Mouse (Mus musculus) CD4-positive naive resting alpha-beta T cell, adult 57 days (primary cell): ENCODE measurements around the gene Bcl11a. TPM values are rescaled to one million over a fixed set of nuclear protein-coding genes. Genes with fewer than 3 reads are reported as not detected.

Source experiments
- total RNA-seq: library from RNA; stranded (reverse); gene quantifications from one replicate; pipeline ENCODE4 v1.2.4, GENCODE M21; 2023

The Bcl11a gene
- 8.9 TPM for total RNA-seq

GRCm38 (mm10) chr11:24077795-24078705 is at the start of gene Bcl11a:
Gene Bcl11a (plus strand): TSS chr11:24078056.

GRCm38 (mm10) chr11:24074634-24075104 is 3.2 kb upstream of the Bcl11a start, which contains the start of gene A830031A19Rik:
Gene A830031A19Rik (minus strand): TSS chr11:24075054.

Other genes starting within 250 kb of the Bcl11a start
- 32.8 TPM for gene Papolg, start 182.8 kb upstream of the Bcl11a start, total RNA-seq
- gene A830031A19Rik, start 3.0 kb upstream of the Bcl11a start, total RNA-seq: not detected